Mouse (Mus musculus) right cerebral cortex, postnatal 10 days (tissue): ENCODE measurements at regions not wholly inside any gene's neighbourhood (a gene's known extent, or its start where the extent isn't known, plus 50 kb on each side); places are given as distances from the start of the nearest gene placed in this dataset.

Source experiments
- DNase-seq, 2 experiments: peaks; one replicate each; pipeline ENCODE4 v3.0.0; 2021; ENCODE audit warnings: low spot score in 2 of 2

GRCm38 (mm10) chr12:59970775-59971174 lies 751.2 kb upstream of the Fbxo33 start:
- DNase-seq, result no peak

GRCm38 (mm10) chr12:59969948-59970347 lies 750.4 kb upstream of the Fbxo33 start:
- no peak for DNase-seq

- DNase-seq, result no peak
These were observed 747.7 kb upstream of the Fbxo33 start for GRCm38 (mm10) chr12:59967241-59967640.

- no peak for DNase-seq
These were observed 741.6 kb upstream of the Fbxo33 start for GRCm38 (mm10) chr12:59961139-59961538.

GRCm38 (mm10) chr12:59932471-59932870 lies 712.9 kb upstream of the Fbxo33 start:
- peak; percentile 18 to 58 for DNase-seq

- DNase-seq, result no peak
These were observed 705.5 kb upstream of the Fbxo33 start for GRCm38 (mm10) chr12:59925071-59925470.

GRCm38 (mm10) chr12:59898931-59899330 lies 679.4 kb upstream of the Fbxo33 start:
- no peak for DNase-seq

- DNase-seq, result no peak
These were observed 671.4 kb upstream of the Fbxo33 start for GRCm38 (mm10) chr12:59890973-59891372.
